Mouse (Mus musculus) spleen, postnatal 36 days (tissue): ENCODE results near the gene Tssk2.

Source experiments
- DNase-seq, 2 experiments: peaks; one replicate each; pipeline ENCODE4 v3.0.0; 2022; ENCODE audit warnings: low spot score in 2 of 2, mixed read lengths in 1 of 2

Tssk2 gene

DNA sequence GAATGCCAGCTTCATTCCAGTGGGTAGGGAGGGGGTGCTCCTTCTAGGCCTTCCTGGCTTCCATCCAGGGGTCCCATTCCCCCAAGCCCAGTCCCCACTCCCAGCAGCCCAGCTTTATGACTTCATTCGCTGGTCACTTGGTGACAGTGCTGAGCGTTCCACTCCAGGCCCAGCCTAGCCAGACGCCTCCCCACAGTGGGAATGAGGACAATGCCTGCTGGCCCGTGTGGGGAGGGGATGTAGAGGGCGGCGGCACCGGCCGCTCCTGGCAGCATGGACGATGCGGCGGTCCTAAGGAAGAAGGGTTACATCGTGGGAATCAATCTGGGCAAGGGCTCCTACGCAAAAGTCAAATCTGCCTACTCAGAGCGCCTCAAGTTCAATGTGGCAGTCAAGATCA is at the start of gene Tssk2, which contains the start of gene Dgcr2:
Tssk2 (plus strand) TSS at position 176 of the 400 bp plus-strand sequence.
Dgcr2 (minus strand) TSS at position 101 of the 400 bp plus-strand sequence.
- DNase-seq: no peak

DNA sequence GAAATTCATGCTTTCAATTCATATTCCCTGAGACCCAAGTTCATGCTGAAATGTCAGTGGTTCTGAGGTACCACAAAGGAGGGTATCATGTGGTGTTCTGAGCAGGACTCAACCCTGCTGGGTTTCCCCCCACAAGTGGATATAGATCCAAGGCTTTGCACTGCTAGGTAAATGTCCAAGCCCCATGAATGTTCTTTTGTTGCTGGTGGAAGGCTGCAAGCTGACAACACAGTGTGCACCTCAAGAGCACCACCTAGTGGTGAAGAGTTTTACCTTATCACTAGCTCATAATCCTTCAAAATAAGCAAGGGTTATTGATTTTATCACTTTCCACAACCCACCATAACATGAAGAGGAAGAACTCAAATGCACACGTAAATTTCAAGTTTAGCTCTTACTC is 49.5 kb upstream of the Tssk2 start:
- DNase-seq: peak in 1 of 2 experiments; percentile 18

DNA sequence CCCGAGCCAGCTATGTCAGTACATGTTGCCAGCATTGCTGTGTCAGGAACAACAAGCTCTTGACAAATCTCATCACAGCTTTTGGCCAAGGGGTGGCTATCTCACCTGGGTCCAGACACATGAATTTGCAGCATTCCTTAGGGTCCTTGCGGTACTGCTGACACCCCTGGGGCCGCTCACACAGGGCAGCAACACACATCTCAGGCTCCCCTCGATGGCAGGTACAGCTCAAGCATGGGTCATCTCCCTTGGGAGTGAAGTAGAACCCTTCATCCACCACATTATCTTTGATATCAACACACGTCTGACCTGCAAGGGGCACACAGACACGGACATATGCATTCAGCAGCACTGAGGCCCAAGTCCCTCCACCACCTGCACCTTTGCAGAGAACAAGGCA is 49.0 kb upstream of the Tssk2 start:
- no peak for DNase-seq

DNA sequence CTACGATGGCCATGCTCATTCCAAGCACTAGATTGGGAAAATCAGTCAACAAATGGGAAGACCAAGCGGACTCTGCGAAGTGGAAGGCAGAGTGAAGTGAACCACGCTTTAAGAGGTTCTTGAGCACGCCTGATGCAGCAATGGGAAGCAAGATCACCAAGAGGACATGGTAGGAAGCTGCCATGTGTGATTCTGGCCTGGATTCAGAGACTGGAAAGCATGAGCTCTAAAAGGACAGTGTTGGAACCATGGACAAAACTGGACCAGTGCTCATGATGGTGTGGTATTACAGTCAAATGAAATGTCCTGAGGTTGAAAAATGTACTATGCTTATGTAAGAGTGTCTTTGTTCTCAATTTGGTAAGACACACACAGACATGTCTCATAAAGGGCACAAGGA is 47.1 kb upstream of the Tssk2 start:
- DNase-seq: no peak

DNA sequence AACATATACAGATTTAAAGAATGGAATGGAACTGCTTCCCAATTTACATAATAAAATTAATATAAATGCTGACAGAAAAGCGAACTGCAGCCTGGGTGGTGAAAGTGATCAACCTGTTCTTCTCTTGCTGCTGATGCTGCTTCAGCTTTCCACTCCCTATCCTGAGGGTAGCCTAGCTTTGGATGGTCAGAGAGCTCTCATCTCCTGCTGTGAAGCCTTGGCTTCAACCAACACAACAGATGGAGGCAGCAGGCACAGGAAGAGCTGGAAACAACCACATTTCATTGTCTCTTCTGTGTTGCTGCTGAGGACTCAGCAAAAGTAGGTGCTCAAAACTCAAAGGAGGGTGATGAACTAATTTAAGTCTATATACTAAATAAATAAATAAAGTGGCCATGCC is 46.6 kb upstream of the Tssk2 start:
- no peak for DNase-seq

DNA sequence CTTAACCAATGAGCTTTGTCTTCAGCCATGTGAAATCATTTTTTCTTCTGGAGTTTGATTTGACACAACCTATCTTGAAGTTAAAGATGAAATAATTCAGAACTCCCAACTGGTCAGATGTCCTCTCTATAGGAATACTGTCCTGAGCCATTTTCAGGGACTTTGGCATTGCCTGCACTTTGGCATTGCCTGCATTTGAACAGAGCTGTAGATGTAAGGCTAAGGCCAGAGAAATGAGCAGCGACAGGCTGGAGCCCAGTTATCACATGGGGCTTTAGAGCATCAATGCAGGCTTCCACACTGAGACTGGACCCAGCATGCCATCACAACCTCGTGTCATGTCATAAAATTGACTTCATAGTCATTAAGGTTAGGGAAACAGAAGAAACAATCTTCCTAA is 45.2 kb upstream of the Tssk2 start:
- DNase-seq: no peak

DNA sequence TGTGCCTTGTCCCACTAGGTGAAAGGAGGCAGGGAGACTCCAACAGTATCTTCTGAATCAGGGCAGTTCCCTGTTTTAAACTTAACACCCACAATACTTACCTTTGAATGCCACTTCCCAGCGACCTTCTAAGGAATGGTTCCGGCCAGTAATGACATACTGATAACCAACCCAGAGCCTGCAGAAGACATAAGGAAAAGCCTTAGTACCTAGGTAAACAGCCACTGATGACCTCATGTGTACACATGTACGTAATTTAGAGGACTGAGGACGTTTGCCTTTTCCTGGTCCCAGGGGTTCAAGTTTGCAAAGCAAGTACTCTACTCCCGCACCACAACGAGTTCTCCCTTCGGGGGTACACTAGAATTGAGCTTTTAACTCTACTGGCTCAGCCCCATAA is 41.3 kb upstream of the Tssk2 start:
- DNase-seq: no peak

DNA sequence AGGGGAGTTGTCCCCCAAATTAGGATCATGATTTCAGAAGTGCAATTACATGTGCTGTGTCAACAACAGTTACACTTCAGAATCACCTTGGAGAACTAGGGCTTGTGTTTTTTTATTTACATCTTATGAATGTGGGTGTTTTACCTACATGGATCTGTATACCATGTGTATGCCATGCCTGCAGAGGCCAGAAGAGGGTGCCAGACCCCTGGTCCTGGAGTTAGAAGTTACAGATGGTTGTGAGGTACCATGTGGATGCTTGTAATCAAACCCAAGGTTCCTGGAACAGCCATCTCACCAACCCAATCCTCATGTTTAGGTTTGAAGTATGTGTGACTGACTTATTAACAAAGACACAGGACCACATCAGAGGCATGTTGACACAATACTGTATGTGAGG is 39.8 kb upstream of the Tssk2 start:
- DNase-seq: no peak

DNA sequence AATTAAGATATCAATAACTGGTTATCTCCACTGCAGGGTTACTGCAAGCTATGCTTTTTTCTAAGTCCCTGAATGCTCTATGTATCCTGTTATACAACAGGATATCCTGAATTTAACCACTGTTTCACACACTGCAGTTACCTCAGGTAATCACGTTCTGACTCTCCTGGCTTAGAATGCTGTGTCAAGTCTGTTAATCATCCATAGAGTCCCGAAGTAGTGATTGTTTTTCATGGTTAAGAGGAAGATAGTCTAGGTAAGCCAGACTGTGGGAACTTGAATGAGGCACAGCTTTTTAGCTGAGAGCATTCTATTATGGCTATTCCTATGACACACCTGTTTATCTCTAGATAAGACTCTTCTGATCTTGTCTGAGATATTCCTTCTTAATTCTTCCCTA is 33.1 kb upstream of the Tssk2 start:
- no peak for DNase-seq

DNA sequence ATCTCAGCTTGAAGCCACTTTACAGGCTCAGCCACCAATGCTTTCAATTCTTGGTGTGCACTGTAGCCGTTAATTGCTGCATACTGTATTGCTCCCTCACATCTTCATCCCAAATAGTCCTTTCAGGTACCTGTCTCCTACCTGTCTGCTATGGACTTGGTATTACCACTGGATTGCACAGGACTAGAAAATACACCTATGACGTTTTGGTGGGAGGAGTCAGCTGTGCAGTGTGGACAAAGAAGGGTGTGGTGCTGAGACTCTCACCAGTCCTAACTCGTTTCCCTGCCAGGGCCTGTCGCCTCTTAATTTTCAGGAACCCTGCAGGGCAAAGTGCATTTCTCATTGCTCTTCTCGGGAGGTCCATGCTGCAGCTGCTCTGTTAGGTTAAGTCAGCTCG is 32.7 kb upstream of the Tssk2 start:
- DNase-seq: no peak

DNA sequence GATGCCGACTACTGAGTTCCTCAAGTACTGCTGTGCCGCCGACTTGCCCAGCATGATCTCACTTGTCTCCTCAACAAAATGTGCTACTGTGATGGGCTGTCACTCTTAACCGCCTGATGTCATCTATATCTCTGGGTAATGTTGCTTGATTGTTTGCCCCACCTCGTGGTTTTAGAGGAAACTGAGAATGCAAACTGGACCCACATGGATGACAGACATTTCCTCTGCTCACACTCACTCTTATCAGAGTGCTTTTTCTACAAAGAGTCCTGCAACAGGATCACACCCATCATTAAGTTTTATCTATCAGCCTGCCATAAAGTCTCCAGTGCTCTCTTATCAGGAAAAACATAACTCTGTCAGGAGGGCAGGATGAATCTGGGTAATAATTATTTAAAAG is 27.2 kb upstream of the Tssk2 start:
- DNase-seq: no peak

DNA sequence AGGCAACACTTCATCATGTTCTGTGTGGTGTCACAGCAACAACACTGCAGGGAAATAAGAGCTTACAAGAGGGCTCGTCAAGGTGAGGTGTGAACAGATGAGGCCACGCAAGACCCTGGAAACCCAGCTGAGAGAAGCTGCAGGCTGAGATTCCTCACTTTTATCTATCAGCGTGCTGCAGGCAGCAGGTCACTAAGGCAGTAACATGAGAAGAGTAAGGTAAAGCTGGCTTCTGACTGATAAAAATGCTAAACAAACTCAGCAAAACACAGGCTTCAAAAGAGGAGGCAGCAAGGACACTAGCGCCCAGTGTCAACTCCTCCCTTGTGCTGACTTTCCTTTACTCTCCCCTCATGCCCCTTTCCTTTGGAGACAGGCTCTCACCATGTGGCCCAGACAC is 25.4 kb upstream of the Tssk2 start:
- DNase-seq: no peak

DNA sequence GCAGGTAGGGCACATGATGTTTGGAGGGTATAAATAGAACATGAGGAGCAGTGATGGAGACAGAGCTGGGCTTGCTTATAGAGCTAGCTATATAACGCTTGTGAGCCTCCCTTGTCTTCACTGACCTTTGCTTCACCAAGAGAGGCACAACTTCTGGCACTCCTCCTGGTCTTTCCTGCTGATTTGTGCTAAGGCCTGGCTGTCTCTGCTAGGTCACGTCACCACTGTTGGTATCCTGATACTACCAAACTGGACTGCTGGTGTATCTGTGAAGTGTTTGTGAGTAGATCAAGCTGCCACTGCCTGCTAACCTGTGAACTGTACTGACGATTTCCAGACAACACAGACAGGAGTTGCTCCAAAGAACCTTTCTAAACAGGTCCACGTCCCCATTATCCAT is 23.3 kb upstream of the Tssk2 start:
- no peak for DNase-seq

DNA sequence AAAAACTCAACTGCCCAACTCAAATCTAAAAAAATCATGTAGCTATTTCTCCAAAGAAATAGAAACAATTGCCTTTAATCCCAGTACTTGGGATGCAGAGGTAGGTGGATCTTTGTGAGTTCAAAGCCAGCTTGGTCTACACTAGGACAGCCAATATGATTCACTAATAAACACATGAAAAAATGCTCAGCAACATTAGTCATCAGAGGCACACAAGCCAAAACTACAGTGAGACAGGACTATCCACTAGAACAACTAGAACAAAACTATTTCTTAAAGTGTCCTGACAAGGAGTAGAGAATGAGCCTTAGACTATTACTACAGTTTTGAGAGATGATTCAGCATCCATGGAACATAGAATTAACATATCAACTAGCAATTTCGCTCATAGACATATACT is 22.3 kb upstream of the Tssk2 start:
- DNase-seq: no peak

DNA sequence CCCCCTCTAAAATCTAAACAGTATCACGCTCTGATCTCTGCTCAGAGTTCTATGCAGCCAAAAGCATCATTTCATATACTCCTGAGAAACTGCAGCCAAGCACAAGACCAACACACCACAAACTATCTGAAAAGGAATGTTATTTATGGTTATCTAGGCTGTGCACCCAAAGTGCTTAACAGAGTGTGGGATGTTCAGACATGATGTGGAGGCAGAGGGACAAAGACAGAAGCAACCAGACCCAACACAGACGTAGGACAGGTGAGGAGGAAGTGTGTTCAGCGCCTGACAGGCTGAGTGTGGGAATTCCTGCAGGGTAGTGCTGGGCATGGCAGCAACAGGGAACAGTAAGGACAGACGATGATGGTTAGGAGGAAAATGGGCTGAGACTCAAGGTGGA is 18.9 kb upstream of the Tssk2 start:
- DNase-seq: no peak

DNA sequence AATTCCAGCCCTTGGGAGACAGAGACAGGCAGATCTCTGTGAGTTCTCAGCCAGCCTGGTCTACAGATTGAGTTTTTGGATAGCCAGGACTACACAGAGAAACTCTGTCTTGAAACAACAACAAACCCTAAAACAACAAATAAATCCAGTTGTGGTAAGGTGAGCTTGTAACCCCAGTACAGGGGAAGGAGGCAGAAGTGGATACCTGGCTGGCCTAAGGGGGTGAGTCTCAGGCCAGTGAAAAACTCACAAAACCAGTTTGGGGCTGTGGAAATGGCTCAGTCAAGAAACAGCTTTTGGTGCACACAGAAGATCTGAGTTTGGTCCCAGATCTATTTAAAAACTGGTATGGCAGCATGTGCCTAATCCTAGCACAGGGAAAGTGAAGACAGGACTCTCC is 16.2 kb upstream of the Tssk2 start:
- no peak for DNase-seq

DNA sequence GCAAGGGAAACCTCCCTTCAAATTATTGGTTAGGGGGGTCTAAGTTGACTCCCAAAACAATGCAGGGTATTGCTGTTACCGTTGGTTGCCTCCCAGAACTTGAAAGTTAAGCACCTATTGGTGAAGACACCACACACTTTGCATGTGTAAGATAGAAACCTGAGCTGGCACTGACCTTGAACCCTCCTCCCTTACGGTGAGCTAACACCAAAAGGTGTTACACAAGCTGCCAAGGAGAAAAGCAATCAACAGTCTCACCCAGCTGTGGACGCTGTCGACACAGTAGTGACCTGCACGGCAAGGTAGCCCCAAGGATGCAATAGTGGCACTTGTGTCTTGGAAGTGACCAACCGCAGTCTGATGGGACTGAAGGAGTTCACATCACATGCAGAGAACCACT is 14.3 kb upstream of the Tssk2 start:
- no peak for DNase-seq

DNA sequence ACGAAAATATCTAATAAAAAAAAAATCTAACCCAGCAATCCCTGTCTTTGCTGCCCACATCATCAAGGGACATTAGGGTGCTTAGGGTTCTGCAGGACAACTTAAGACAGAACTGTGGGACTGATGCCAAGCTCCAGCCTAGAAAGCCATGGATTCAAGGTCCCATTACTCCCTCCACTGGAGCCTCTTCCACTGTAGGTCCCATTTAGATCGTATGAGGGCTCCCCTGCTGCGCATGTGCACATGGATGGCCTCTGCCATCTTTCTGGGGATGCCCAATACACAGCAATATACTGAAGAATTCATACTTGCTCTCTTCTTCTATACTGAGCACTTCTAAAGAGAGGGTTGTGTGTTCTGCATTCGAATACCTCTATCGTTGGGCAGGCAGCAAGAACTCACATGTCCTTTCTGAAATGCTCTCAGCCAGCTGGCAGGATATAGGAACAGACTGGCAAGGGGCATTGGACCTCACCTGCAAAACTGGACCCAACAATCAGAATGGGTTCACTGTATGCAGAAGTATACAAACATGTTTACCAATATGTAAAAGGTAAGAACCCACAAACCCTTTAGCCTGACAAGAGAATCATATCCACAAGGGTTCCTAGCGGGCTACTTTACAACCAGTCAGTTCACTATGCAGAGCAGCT is 8.6 kb upstream of the Tssk2 start:
- DNase-seq: no peak

DNA sequence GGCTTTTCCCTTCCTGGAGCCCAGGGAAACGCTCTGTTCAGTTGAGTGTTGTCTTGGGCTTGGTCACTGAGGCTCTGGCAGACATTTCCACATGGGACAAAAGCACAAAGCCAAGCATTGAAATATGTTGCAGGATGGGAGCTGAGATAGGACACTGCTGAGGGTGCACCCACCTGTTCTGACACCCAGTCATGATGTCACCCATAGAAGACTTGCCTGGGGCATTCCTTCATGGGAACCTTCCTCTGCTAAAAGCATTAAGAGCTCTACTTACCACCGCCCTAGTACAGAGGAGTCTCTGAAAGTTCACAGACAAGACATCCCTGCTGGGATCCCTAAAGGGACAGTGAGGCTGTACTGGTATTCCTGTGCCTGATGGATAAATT is 8.1 kb upstream of the Tssk2 start:
- no peak for DNase-seq

DNA sequence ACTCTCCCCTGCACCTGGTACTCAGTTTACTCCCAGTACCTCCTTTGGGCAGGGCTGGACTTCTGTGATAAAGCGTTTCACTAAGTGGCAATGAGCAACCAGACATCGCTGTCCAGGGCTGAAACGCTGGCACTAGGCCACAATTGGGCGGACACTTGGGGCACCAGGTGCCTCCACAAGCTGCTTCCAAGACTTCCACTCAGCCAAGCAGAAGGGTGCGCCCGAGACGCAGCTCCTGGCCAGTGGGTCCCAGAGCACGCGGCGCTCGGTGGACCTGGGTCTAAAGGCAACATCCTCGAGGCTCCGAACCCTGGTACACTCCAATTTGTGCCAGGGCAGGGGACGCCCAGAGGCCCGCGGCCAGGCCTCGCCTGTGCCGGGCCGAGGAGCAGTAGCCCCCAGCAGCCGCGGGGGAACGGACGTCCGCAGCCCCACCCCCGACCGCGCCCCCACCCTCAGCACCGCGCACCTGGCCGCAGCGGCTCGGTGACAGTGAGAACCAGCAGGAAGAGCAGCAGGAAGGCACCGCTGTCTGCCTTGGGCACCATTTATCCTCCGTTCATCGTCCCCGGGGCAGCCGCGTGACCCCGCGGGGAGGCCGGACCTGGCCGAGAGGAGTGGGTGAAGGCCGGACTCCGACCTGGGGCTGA is 7.4 kb upstream of the Tssk2 start:
- DNase-seq: peak; percentile 59 to 75

DNA sequence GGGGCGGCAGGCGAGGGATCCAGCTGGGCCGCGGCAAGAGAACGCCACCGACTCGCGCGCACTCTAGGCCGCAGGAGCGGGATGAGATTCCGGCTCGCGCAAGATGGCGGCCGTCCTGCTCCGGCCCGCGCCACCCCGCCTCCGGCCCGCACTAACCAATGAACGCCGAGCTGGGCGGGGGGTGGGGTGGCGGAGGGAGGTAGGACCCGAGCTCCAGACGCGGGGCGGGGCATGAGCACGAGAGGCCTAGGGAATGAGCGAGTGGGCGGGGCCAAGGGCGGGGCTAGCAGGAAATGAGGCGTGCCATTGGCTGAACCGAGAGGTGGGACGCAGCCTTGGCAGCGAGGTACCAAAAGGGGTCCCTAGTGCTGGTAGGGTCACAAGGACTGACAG is 6.9 kb upstream of the Tssk2 start, which contains the start of gene Gm20518:
Gm20518 (minus strand) TSS at position 105 of the 393 bp plus-strand sequence.
- DNase-seq: peak; percentile 97 to 99

DNA sequence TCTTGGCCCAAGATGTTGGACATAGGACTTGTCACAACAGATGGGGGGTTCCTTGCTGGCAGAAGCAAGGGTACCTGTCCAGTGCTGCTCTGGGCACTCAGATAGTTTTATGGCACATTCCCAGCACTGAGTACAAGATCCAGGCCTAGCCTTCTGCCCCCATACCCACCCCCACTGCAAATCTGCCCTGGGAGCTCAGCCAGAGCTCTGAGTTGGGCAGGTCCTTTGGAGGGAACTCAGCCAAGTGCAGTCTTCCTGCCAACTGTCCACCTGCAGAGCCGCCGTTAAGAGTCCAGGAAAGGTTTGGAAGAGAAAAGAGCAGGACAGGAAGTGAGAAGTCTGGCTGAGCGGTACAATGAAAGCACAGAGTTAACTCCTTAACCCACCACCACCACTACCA is 5.8 kb upstream of the Tssk2 start:
- DNase-seq: no peak

DNA sequence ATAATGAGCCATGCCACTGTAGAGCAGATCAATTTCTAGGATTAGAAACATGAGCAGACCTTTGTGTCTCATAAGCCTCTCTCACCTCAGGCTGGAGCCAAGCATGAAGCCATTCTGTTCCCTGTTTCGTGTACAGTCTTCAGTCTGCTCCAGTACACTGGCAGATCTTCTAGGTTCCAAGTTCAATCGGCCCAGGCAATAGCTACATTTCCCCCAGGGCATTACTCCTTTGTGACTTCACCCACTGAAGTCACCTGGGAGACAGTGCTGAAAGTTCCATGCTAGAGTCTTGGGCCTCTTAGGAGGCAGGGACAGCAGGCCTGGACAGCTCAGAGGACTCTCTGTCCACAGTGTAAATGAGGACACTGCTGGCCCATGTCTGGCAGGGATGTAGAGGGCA is 4.5 kb upstream of the Tssk2 start, which contains the start of gene Tssk1:
Tssk1 (plus strand) TSS at position 301 of the 400 bp plus-strand sequence.
- no peak for DNase-seq

DNA sequence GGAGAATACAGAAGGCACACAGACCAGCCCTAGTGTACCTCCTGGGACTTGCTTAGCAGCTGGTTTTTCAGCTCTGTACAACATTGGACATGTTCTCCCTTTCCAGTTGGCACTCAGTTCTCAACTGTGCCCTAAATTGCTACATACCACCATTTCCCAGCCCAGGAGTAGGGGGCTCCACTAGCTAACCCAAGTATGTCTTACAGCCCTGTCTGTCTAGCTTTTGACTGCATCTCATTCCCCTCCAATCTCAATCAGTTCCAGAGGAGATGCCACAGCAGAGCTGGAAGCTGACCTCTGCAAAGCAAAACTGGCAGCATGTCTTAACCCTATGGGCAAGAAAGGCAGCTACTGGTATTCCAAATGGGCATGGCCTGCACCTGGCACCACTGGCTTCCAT is 2.3 kb upstream of the Tssk2 start:
- DNase-seq: no peak
